Mouse (Mus musculus) liver, postnatal 0 days (tissue): ENCODE measurements around the gene Rtraf. TPM values are rescaled to one million over a fixed set of nuclear protein-coding genes. Genes with fewer than 3 reads are reported as not detected.

Experiments used
- ATAC-seq: fragments of 200-750 bp; cut with Nextera tagmentation; 2 replicates; pipeline ENCODE4 v1.8.0; 2017; ENCODE audit warnings: mild to moderate bottlenecking, moderate library complexity
- DNase-seq: peaks from one replicate; pipeline ENCODE4 v3.0.0-alpha.2; 2016
- H3K27ac ChIP-seq: fragments of 300-500 bp; sonication (generic); 2 replicates; pipeline ENCODE4 v1.5.1; 2014; ENCODE audit warnings: antibody characterized with exemption, moderate library complexity, mild to moderate bottlenecking, low read depth
- H3K27me3 ChIP-seq: fragments of 300-500 bp; sonication (generic); 2 replicates; pipeline ENCODE4 v1.6.1; 2014; ENCODE audit warnings: low read length, control low read depth, mixed read lengths; ENCODE audit not compliant: insufficient read depth
- H3K36me3 ChIP-seq: fragments of 300-500 bp; sonication (generic); replicated peaks from 2 replicates; pipeline ENCODE4 v1.6.1; 2014; ENCODE audit warnings: mild to moderate bottlenecking, control low read depth, low read length, moderate library complexity, mixed read lengths; ENCODE audit not compliant: insufficient read depth
- H3K4me1 ChIP-seq: fragments of 300-500 bp; sonication (generic); 2 replicates; pipeline ENCODE4 v1.6.1; 2014; ENCODE audit warnings: antibody characterized with exemption, mild to moderate bottlenecking, control low read depth; ENCODE audit not compliant: insufficient read depth
- H3K4me2 ChIP-seq: fragments of 300-500 bp; sonication (generic); 2 replicates; pipeline ENCODE4 v1.6.1; 2014; ENCODE audit warnings: low read depth, mild to moderate bottlenecking, low read length, moderate library complexity, mixed read lengths
- H3K4me3 ChIP-seq: fragments of 300-500 bp; sonication (generic); 2 replicates; pipeline ENCODE4 v1.5.1; 2014; ENCODE audit warnings: low read depth, low read length
- H3K9ac ChIP-seq: fragments of 300-500 bp; sonication (generic); replicated peaks from 2 replicates; pipeline ENCODE4 v1.6.1; 2014; ENCODE audit warnings: mild to moderate bottlenecking, moderate library complexity
- H3K9me3 ChIP-seq: fragments of 300-500 bp; sonication (generic); 2 replicates; pipeline ENCODE4 v1.6.1; 2016; ENCODE audit warnings: mild to moderate bottlenecking, control low read depth, low read length, mixed read lengths
- CTCF ChIP-seq: sonication (generic); IDR thresholded peaks from 2 replicates; pipeline ENCODE4 v1.5.1; 2016; ENCODE audit warnings: antibody characterized with exemption, low read depth
- EP300 ChIP-seq: IDR thresholded peaks from 2 replicates; pipeline ENCODE4 v1.6.1; 2016; ENCODE audit warnings: antibody characterized with exemption, low read depth, mild to moderate bottlenecking
- WGBS: fragments of 180-500 bp; shearing (Covaris S2); extraction: QIAGEN DNeasy Blood & Tissue Kit; methylation state at CpG from one replicate; pipeline ENCODE4 v1.1.7; 2014; ENCODE audit not compliant: insufficient replicate concordance; 5-methylcytosine and 5-hydroxymethylcytosine counted together
- polyA plus RNA-seq: library from polyadenylated mRNA; unstranded; fragments of >200 nt; fragmentation: Nextera tagmentation; extraction: Ambion mirVana; gene quantifications from 2 replicates; pipeline ENCODE4 v1.2.1, GENCODE M21; 2015

Gene Rtraf
- polyA plus RNA-seq, 1 experiment from 2014 or later = 100 TPM

GRCm38 (mm10) chr14:19803222-19803621, 20.4 kb downstream of the Rtraf start:
- H3K9me3 ChIP-seq = no peaks in the 10 kb centered on the region
- H3K36me3 ChIP-seq = 0 out of 2 replicates have a peak, but pooled peaks cover 7% of the 10 kb centered on the region
- no peaks in the 10 kb centered on the region for H3K27me3 ChIP-seq
- no peak overlapping the region for H3K9ac ChIP-seq
- no peak for DNase-seq
- WGBS = 50% methylated on average over 4 of the region's 4 CpGs
- no peak overlapping the region for H3K27ac ChIP-seq
- no peaks in the 10 kb centered on the region for H3K4me1 ChIP-seq
- TF ChIP-seq EP300 (no peak), CTCF (no peak)
- H3K4me3 ChIP-seq = no peak overlapping the region
- no peak overlapping the region for H3K4me2 ChIP-seq
- no peak for ATAC-seq

- no peak overlapping the region for H3K9ac ChIP-seq
- DNase-seq (no peak), ATAC-seq (no peak)
- 80% methylated on average over 8 of the region's 8 CpGs for WGBS
- no peak for TF ChIP-seq CTCF
- no peak for TF ChIP-seq EP300
- no peaks in the 10 kb centered on the region for H3K4me1 ChIP-seq
- no peaks in the 10 kb centered on the region for H3K9me3 ChIP-seq
- H3K4me2 ChIP-seq = no peak overlapping the region
- no peak overlapping the region for H3K27ac ChIP-seq
- H3K36me3 ChIP-seq = peaks cover 7% of the 10 kb centered on the region; the same call in 1 of the 2 replicates
- H3K4me3 ChIP-seq = no peak overlapping the region
- H3K27me3 ChIP-seq = no peaks in the 10 kb centered on the region
Observed at GRCm38 (mm10) chr14:19801474-19802215, 22.0 kb downstream of the Rtraf start.

- H3K9me3 ChIP-seq = no peaks in the 10 kb centered on the region
- H3K27me3 ChIP-seq = no peaks in the 10 kb centered on the region
- H3K9ac ChIP-seq = no peak overlapping the region
- H3K36me3 ChIP-seq = peaks cover 7% of the 10 kb centered on the region; the same call in 1 of the 2 replicates
- H3K4me1 ChIP-seq = no peaks in the 10 kb centered on the region
- DNase-seq = no peak
- H3K27ac ChIP-seq = no peak overlapping the region
- ATAC-seq = no peak
- H3K4me3 ChIP-seq = no peak overlapping the region
- WGBS = 30% methylated on average over 2 of the region's 2 CpGs
- no peak overlapping the region for H3K4me2 ChIP-seq
- TF ChIP-seq EP300 (no peak), CTCF (no peak)
Observed at GRCm38 (mm10) chr14:19800485-19800884, 23.1 kb downstream of the Rtraf start.

GRCm38 (mm10) chr14:19796541-19797304, 26.9 kb downstream of the Rtraf start:
- Histone ChIP-seq H3K27ac (no peak overlapping the region; the same call in 1 of the 2 replicates), H3K9ac (no peak overlapping the region), H3K27me3 (no peaks in the 10 kb centered on the region), H3K36me3 (peaks cover 3% of the 10 kb centered on the region; the same call in 1 of the 2 replicates), H3K4me2 (no peak overlapping the region), H3K9me3 (no peaks in the 10 kb centered on the region), H3K4me3 (no peak overlapping the region), H3K4me1 (no peaks in the 10 kb centered on the region)
- TF ChIP-seq CTCF = no peak
- no peak for TF ChIP-seq EP300
- DNase-seq (no peak), ATAC-seq (peak; percentile 36; the same call in 1 of the 2 replicates)
- WGBS = 46% methylated on average over 18 of the region's 18 CpGs

- Histone ChIP-seq H3K9ac (no peak overlapping the region), H3K36me3 (peaks cover 3% of the 10 kb centered on the region; the same call in 1 of the 2 replicates), H3K4me1 (no peaks in the 10 kb centered on the region), H3K4me3 (no peak overlapping the region), H3K4me2 (no peak overlapping the region), H3K9me3 (no peaks in the 10 kb centered on the region), H3K27me3 (no peaks in the 10 kb centered on the region), H3K27ac (no peak overlapping the region)
- DNase-seq (no peak), ATAC-seq (no peak)
- TF ChIP-seq CTCF = no peak
- TF ChIP-seq EP300 = no peak
- 45% methylated on average over 4 of the region's 4 CpGs for WGBS
Observed at GRCm38 (mm10) chr14:19794881-19795280, 28.7 kb downstream of the Rtraf start.

- 0 out of 2 replicates have a peak, but pooled peaks cover 3% of the 10 kb centered on the region for H3K36me3 ChIP-seq
- no peak overlapping the region for H3K4me2 ChIP-seq
- TF ChIP-seq EP300 = no peak
- TF ChIP-seq CTCF = no peak
- no peaks in the 10 kb centered on the region for H3K4me1 ChIP-seq
- DNase-seq = no peak
- no peak overlapping the region for H3K27ac ChIP-seq
- WGBS = 41% methylated on average over 1 of the region's 1 CpGs
- H3K9me3 ChIP-seq = no peaks in the 10 kb centered on the region
- no peak for ATAC-seq
- no peaks in the 10 kb centered on the region for H3K27me3 ChIP-seq
- no peak overlapping the region for H3K4me3 ChIP-seq
- H3K9ac ChIP-seq = no peak overlapping the region
Observed at GRCm38 (mm10) chr14:19788443-19788842, 35.2 kb downstream of the Rtraf start.
